Mouse (Mus musculus) right cerebral cortex, adult 18-20 months (tissue): ENCODE results near the gene Zfp771.

Experiments
- DNase-seq: peaks from one replicate; pipeline ENCODE4 v3.0.0; 2022; ENCODE audit warnings: mixed read lengths

Gene Zfp771

GRCm38 (mm10) chr7:127243870-127244657 is at the start of gene Zfp771:
Gene Zfp771, plus strand, starts transcription at chr7:127244274.
- peak; percentile 96 for DNase-seq

GRCm38 (mm10) chr7:127194633-127195029 is 49.4 kb upstream of the Zfp771 start:
- DNase-seq, result no peak

GRCm38 (mm10) chr7:127195544-127196295 is 48.4 kb upstream of the Zfp771 start, which contains the start of gene Cd2bp2:
Gene Cd2bp2, minus strand, starts transcription at chr7:127196050.
- DNase-seq, result peak; percentile 98

DNA sequence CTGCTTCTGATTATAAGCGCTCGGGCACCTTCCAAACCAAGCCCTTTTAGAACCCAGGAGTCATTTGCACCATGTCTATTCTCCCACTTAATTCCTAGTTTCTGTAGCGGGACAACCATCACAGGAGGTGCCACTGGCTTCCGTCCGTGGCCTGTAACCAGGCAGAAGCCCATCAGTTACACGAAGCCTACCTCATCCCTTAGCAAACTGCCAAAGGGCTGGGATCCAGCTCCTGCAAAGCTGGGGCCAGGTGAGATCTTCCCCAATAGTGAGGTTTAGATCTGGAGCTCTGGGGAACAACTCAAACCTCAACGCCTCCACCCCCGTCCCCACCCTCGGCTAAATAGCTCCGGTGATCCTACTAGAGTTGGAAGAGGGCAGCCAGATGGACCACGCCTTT is 47.6 kb upstream of the Zfp771 start:
- no peak for DNase-seq

DNA sequence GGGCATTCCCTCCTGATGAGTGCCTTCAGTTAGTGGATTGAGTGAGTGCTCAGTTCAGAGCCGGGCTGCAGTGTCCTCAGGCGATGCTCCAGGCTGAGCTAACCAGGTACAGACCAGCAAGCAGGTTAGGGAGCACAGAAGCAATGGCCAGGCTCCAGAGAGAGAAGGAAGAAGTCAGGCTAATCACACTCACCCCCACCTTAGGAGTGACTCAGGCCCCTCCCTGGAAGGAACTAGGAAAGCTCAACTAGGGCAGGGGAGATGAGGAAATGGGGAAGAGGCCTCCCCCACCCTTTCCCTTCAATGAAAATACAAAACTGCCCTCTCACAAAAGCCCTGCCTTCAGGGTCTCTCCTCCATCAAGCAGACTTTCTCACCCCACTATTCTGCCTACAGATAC is 37.5 kb upstream of the Zfp771 start:
- DNase-seq, result no peak

GRCm38 (mm10) chr7:127207374-127208294 is 36.4 kb upstream of the Zfp771 start:
- DNase-seq, result no peak

DNA sequence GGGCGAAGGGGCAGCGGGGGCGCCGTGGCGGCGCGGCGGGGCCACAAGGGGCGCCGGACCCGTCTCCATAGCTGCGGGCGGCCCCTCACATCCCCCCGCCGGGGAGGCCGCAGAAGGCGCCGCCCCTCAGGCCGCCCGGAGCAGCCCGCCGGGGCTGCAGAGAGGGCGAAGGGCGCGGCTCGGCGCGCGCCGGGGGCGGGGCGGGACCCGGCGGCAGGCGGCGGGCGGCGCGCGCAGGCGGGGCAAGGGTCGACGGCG is 35.9 kb upstream of the Zfp771 start, which contains the start of gene Tbc1d10b:
TSS of gene Tbc1d10b (minus strand) at position 174 of the 258 bp plus-strand sequence.
- no peak for DNase-seq

GRCm38 (mm10) chr7:127208553-127209438 is 35.3 kb upstream of the Zfp771 start, which contains the start of gene Mylpf:
Gene Mylpf, plus strand, starts transcription at chr7:127208890.
- peak; percentile 97 for DNase-seq

- no peak for DNase-seq
Measured at GRCm38 (mm10) chr7:127209851-127210250, 34.2 kb upstream of the Zfp771 start.

DNA sequence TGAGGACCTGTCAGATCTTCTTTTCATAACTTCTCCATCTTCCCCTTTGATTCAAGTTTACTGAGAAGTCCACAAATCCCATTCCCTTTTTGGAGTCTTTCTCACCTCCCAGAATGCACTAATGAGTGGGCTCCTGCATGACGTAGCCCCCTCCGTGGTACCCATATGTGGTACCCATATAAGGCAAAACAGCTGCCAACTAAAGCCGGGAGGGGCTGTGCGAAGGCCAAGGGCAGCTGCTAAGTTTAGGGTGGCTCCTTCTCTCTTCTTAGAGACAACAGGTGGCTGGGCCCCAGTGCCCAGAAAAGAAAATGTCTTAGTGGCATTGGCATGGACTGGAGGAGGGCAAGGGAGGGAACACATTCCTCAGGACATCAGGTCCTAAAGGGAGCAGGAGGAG is 33.8 kb upstream of the Zfp771 start:
- no peak for DNase-seq

DNA sequence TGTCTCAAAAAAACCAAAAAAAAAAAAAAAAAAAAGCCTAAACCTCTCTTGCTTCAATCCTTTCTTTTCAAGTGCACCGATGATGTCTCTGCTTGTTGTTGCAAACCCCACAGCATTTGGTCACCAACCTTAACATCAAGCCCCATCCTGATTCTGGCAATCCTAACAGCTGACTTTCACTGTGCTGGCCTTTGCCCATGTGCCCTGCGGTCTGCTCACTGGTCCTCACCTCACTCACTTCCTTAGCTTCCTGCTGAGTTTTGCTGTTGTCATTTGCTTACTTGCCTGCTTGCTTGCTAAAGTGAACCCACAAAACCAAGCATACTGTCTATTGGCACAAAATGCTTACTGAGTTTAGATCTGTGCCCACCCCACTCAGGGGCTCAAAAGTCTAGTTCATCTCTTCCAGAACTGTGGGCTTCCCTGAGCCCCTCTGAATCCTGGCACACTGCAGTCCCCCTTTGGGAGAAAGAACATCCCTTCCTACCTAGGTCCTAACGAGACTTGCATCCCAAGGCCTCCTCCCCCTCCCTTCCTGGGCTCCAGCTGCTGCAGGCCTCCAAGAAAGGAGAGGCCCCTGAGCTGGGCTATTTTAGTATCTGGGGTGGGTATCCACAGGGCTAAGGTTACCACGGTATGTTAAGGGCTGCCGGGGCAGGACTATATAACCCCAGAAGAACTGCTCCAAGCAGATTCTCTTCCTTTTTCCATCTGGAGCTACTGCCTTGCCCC is 32.9 kb upstream of the Zfp771 start:
- DNase-seq, result no peak

DNA sequence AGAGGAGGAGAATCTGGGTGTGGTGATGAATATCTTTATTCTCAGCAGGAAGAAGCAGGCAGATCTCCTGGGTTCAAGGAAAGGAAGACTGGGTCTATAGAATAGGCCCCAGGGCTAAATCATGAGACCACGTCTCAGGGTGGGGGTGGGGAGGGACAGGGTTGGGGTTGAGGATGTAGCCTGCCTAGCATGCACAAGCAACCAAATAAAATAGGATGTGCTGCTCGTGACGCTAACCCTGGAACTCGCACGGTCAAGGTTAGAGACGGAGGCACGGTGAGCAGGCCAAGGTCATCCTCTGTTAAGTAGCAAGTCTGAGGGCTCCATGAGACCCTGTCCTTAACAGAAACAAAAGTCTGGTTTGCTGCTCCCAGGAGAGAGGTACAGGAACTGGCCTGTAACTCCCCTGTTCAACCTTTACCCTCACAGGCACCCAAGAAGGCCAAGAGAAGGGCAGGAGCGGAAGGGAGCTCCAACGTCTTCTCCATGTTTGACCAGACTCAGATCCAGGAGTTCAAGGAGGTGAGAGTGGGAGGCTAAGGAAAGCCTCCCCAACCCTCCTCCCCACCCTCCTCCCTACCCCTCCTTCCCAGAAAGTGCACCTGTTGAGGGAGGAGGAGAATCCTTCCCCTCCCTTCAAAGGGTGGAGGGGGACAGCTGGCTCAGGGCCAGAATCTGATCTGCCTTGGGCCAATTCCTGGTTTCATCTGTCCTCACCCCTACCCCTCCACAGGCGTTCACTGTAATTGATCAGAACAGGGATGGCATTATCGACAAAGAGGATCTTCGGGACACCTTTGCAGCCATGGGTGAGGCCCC is 31.4 kb upstream of the Zfp771 start:
- DNase-seq, result no peak

DNA sequence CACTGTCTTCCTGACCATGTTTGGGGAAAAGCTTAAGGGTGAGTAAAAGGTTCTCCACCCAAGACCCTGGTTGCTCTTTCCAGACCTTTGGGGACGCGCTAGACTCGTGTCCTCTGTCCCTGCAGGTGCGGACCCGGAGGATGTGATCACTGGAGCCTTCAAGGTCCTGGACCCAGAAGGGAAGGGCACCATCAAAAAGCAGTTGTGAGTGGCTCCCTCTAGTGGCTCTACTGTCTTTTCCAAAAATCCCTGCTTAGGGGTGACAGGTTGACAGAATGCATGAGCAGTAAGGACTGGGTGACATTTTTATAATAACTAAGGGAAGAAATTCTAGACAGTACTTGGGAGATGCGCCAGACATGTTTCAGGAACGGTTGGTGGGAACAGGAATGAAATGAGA is 30.6 kb upstream of the Zfp771 start:
- DNase-seq, result no peak

DNA sequence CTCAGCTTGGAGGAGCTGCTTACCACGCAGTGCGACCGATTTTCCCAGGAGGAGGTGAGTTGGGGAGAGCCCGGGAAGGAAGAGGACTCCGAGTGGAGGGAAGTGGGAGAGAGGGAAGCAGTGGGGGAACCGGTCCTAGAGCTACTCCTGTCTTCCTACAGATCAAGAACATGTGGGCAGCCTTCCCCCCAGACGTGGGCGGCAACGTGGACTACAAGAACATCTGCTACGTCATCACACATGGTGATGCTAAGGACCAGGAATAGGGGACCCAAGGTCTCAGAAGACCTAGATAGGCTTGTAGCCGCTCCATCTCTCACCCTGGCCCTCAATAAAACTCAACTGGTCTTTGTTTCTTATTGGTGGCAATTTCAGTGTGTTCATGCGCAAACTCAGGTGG is 30.1 kb upstream of the Zfp771 start:
- DNase-seq, result no peak

DNA sequence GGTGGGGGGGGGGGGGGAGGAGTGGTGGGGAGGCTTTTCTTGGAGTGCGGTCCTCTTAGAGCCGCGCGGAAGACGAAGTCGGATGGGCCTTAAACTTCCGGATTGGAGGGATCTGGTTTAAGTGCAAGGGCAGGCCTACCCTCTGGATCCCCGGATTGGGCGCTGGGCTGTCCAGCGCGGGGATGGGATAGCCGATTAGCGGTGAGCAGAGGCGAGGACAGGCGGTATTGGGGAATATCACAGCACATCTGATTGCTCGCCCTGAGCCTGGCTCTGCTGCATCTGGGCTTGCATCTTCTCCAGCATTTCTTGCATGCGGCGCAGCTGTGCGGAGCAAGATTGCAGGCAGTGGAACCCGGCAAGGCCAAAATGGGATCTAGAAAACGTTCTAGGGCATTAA is 29.6 kb upstream of the Zfp771 start:
- no peak for DNase-seq

DNA sequence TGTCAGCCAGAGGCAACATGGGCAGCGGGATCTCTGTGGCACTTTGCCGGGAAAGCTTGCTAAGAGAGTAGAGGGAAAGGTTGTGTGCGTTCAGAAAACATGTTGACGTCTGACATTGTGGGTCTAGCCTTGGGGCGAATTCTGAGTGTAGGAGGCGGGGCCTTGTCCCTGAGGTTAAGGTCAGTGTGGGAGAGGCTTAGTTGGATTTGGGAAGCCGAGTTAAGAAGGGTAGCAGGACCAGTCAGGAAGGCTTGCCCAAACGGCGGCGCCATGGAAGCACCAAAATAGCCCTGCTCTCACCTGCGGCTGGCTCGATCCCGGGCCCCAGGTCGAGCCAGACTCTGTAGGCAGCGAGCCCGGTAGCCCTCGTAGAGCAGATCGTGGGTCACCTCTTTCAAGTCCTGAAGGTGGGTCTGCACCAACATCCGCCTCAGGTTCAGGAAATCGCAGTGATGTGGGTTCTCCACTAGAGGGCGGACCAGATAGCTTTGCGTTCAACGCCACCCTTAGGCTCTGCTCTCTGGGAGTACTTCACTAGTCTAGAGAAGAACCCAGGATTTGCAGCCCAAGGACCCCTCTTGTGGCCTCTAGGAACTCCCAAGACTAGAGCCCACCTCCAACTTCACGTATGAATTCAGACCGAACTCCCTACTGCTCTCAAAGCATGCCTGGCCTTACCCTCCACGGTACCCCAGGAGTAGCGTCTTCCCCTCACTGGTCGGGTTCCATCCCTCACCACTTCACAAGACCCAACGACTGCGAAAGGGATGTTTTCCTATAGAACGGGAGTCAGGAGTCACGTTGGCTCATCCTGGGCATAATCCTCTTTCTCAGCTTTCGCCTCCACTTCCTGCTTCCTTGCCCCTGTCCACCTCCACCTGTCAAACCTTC is 28.8 kb upstream of the Zfp771 start:
- DNase-seq, result no peak

DNA sequence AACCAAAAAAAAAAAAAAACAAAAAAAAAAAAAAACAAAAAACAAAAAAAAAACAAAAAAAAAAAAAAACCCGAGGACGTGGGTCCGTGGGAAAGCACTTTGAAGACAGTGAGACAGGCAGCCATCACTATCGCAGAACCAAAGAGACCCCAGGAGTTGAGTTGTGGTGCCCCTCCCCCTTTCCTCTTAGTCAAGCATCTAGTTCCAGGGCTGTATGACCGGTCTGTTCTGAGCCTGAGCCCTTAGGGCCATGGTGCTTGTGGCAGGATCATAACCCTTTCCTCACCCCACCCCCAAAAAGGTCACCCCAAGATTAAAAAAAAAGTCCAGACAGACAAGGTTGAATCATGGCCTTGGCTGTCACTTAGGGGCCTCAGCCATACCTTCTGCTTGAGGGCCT is 27.8 kb upstream of the Zfp771 start:
- no peak for DNase-seq

GRCm38 (mm10) chr7:127217475-127217874 is 26.6 kb upstream of the Zfp771 start:
- DNase-seq, result no peak

GRCm38 (mm10) chr7:127217901-127218642 is 26.0 kb upstream of the Zfp771 start:
- DNase-seq, result no peak
